Mouse (Mus musculus) limb, embryonic 10.5 days (tissue): ENCODE data around the gene Ogfod3. TPM values are rescaled to one million over a fixed set of nuclear protein-coding genes. Genes with fewer than 3 reads are reported as not detected.

Experiments used
- DNase-seq: peaks from one replicate; pipeline ENCODE4 v3.0.0-alpha.2; 2017; ENCODE audit warnings: low spot score
- H3K27ac ChIP-seq: fragments of 300-500 bp; sonication (generic); 2 replicates; pipeline ENCODE4 v1.5.1; 2016; ENCODE audit warnings: mild to moderate bottlenecking
- H3K27me3 ChIP-seq: fragments of 300-500 bp; sonication (generic); 2 replicates; pipeline ENCODE4 v1.6.1; 2016; ENCODE audit warnings: low read depth, mild to moderate bottlenecking; ENCODE audit not compliant: poor library complexity, severe bottlenecking
- H3K36me3 ChIP-seq: fragments of 300-500 bp; sonication (generic); 2 replicates; pipeline ENCODE4 v1.6.1; 2016; ENCODE audit warnings: mild to moderate bottlenecking, moderate library complexity
- H3K4me1 ChIP-seq: fragments of 300-500 bp; sonication (generic); 2 replicates; pipeline ENCODE4 v1.6.1; 2016
- H3K4me3 ChIP-seq: fragments of 300-500 bp; sonication (generic); 2 replicates; pipeline ENCODE4 v1.5.1; 2016; ENCODE audit warnings: mild to moderate bottlenecking, moderate library complexity
- H3K9me3 ChIP-seq: fragments of 300-500 bp; sonication (generic); replicated peaks from 2 replicates; pipeline ENCODE4 v1.6.1; 2016; ENCODE audit warnings: mild to moderate bottlenecking
- WGBS: fragments of 180-500 bp; shearing (Covaris S2); methylation state at CpG from one replicate; pipeline ENCODE4 v1.1.7; 2016; 5-methylcytosine and 5-hydroxymethylcytosine counted together
- polyA plus RNA-seq: library from polyadenylated mRNA; unstranded; fragments of >200 nt; fragmentation: Nextera tagmentation; extraction: Ambion mirVana; gene quantifications from 2 replicates; pipeline ENCODE4 v1.2.1, GENCODE M21; 2016

The Ogfod3 gene
- polyA plus RNA-seq, 1 experiment from 2014 or later: 17.0 TPM

DNA sequence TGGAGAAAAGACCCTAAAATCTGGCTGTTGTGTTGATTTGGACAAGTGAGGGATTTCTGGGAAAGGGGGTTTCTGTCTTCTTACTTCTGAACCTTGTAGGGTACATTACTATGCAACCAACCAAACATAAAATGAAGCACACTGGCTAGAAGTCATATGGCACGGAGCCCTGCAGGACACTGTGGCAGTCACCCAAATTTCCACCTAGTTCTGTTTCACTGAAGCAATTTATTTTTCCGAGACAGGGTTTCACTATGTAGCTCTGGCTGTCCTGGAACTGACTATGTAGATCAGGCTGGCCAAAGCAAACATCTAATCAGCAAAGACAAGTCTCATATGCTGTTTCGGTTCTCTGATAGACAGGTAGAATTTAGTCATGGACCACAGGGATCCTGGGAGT lies 14.8 kb downstream of the Ogfod3 start:
- no peak for DNase-seq
- Histone ChIP-seq H3K4me3 (no peak overlapping the region), H3K27me3 (no peaks in the 10 kb centered on the region), H3K9me3 (no peaks in the 10 kb centered on the region), H3K27ac (no peak overlapping the region), H3K4me1 (no peaks in the 10 kb centered on the region), H3K36me3 (peaks cover 5% of the 10 kb centered on the region; the same call in 1 of the 2 replicates)
- 89% methylated on average over 3 of the region's 3 CpGs for WGBS

DNA sequence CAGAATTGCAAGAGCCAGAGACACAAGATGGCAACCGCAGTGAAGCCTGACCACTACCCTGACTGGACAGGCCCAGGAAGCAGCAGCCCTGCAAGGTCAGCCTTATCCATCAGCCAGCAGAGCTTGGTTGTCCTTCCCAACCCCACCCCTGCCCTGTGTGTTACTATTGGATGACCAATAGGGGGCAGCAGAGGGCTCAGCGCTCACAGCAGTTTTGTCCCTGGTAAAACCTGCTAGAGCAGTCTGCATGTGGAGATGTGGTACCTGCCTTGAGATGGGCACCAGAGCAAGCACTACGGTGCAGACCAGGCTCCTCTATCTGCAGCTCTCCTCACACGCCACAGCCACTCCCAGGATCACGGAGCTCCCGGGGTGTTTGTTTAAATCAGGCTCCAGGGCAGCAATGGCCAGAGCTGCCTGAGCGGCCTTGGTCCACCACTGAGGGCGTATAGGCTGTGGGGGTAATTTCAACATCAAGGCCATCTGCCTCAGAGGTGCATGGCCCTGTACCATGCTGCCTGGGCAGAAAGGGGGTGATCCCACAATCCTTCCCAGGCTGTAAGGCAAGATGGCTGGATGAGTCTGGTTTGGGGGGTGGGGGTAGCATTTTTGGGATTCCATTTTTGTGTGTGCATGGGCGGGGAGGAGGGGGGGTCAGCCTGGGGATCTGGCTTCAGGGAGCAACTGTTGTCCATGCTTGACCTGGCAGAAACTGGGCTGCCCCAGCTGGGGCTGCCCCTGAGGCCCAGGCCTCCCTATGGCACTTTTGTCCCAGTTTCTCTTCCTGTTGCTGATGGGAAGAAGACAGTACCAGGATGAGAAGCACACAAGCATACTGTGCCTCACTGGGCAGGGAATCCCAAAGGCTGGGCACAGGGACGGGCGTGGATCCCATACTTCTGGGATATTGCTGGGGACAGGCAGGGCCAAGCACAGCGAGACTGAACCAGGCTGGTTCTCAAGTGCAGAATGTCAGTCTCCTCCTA lies 27.9 kb downstream of the Ogfod3 start:
- WGBS: 58% methylated on average over 12 of the region's 12 CpGs
- no peaks in the 10 kb centered on the region for H3K27me3 ChIP-seq
- H3K4me1 ChIP-seq: peaks cover 13% of the 10 kb centered on the region; the same call in 1 of the 2 replicates
- no peak overlapping the region for H3K27ac ChIP-seq
- no peak overlapping the region for H3K4me3 ChIP-seq
- H3K36me3 ChIP-seq: peaks cover 7% of the 10 kb centered on the region
- H3K9me3 ChIP-seq: no peaks in the 10 kb centered on the region
- DNase-seq: peak; percentile 69

DNA sequence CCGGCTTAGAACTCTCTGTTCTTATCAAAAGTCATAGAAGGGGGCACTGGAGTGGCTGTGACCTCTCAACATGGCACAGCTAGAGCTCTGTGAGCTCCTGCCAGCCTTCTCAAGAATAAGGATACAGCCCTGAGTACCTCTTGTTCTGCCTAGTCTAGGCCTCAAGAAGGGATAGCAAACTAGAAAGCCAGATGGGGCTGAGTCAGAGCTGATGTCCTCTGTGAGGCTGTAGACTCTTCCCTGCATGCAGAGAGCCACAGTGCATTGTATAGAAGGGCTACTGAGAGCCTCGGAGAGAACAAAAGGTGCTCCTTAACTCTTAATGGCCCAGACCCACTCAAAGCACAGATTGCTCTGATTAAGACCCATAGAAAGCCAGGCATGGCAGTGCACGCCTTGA lies 30.3 kb downstream of the Ogfod3 start:
- H3K27me3 ChIP-seq: no peaks in the 10 kb centered on the region
- peaks cover 13% of the 10 kb centered on the region; the same call in 1 of the 2 replicates for H3K4me1 ChIP-seq
- no peak overlapping the region for H3K27ac ChIP-seq
- no peak for DNase-seq
- WGBS: 53% methylated on average over 3 of the region's 3 CpGs
- no peak overlapping the region for H3K4me3 ChIP-seq
- no peaks in the 10 kb centered on the region for H3K9me3 ChIP-seq
- no peaks in the 10 kb centered on the region for H3K36me3 ChIP-seq

DNA sequence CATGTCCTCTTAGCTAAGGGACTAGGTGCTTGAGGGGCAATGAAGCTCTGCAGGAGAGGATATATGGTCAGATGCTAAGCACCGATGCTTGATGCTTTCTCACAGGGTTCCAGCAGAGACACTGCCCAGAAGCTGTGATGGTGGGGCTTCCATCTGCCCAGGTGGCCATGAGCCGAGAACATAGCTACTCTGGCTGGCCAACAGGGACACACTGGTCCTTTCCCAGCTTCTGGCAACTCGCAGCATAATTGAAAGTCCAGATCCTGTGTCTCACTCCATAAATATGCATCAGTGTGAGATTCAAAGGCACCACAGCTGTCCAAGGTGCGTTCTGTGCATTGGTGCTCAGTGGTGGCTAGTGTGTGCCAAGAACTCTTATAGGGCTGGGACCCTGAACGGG lies 31.3 kb downstream of the Ogfod3 start:
- Histone ChIP-seq H3K36me3 (no peaks in the 10 kb centered on the region), H3K4me1 (peaks cover 13% of the 10 kb centered on the region; the same call in 1 of the 2 replicates), H3K4me3 (no peak overlapping the region), H3K27me3 (no peaks in the 10 kb centered on the region), H3K9me3 (no peaks in the 10 kb centered on the region), H3K27ac (no peak overlapping the region)
- no peak for DNase-seq
- 88% methylated on average over 5 of the region's 5 CpGs for WGBS

DNA sequence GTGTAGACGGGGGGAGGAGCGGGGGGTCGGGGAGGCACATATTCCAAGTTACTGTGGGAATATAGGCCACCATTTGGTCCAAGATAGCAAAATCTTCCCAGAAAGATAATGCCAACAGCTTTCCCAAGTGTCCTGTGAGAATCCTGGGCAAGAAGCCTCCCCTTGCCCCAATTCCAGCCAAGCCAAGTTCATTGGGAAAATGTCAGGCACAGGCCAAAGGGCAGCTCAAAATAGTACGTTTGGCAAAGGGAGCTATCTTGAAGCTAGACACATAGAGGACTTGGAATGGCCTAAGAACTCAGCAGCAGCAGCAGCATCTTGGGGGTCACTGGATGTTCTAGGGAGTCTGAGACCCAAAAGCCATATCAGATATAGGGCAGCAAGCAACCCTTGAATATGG lies 40.8 kb downstream of the Ogfod3 start:
- Histone ChIP-seq H3K4me3 (no peak overlapping the region), H3K27ac (no peak overlapping the region), H3K36me3 (no peaks in the 10 kb centered on the region), H3K27me3 (peaks cover under 1% of the 10 kb centered on the region; the same call in 1 of the 2 replicates), H3K4me1 (peaks cover 17% of the 10 kb centered on the region), H3K9me3 (no peaks in the 10 kb centered on the region)
- DNase-seq: no peak
- WGBS: 89% methylated on average over 4 of the region's 4 CpGs

- WGBS: 94% methylated on average over 26 of the region's 26 CpGs
- H3K36me3 ChIP-seq: no peaks in the 10 kb centered on the region
- peaks cover 30% of the 10 kb centered on the region for H3K27me3 ChIP-seq
- no peaks in the 10 kb centered on the region for H3K9me3 ChIP-seq
- H3K4me3 ChIP-seq: no peak overlapping the region
- no peak for DNase-seq
- peaks cover 25% of the 10 kb centered on the region for H3K4me1 ChIP-seq
- 0 out of 2 replicates have a peak overlapping the region, but pooled peaks have one; percentile 26 for H3K27ac ChIP-seq
These were observed 43.7 kb downstream of the Ogfod3 start for GRCm38 (mm10) chr11:121160636-121161346.

DNA sequence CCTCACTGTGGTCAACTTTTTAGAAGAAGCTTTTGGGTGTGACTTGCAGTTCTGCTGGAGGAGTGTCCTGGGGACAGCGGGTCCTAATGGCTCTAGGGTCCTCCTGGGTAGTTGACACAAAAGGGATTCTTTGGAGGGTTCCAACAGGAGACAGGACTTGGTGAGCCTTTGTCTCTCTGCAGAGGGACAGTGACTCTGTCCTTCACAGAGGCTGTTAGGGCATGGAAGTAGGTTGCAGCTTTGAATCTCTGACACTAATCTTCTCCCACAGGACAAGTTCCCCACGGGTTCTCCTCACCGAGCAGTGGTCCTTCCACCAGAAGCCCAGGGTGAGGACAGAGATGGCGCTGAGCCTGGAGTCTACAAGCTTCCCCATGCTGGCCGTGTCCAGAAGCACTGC lies 44.5 kb downstream of the Ogfod3 start, which contains the start of gene Uts2r:
Uts2r (plus strand) TSS at position 301 of the 400 bp plus-strand sequence.
- Histone ChIP-seq H3K36me3 (no peaks in the 10 kb centered on the region), H3K4me1 (peaks cover 25% of the 10 kb centered on the region), H3K9me3 (no peaks in the 10 kb centered on the region), H3K27me3 (peaks cover 39% of the 10 kb centered on the region), H3K4me3 (no peak within 1 kb of the TSS), H3K27ac (0 out of 2 replicates have a peak within 1 kb of the TSS, but pooled peaks have one; percentile 26)
- no peak for DNase-seq
- 92% methylated on average over 5 of the region's 5 CpGs for WGBS

GRCm38 (mm10) chr11:121156411-121156891 lies 48.1 kb downstream of the Ogfod3 start:
- Histone ChIP-seq H3K4me3 (peak overlapping the region; percentile 51), H3K27ac (no peak overlapping the region), H3K27me3 (peaks cover 53% of the 10 kb centered on the region), H3K4me1 (peaks cover 17% of the 10 kb centered on the region), H3K9me3 (no peaks in the 10 kb centered on the region), H3K36me3 (no peaks in the 10 kb centered on the region)
- DNase-seq: peak; percentile 50
- 1% methylated on average over 45 of the region's 45 CpGs for WGBS

DNA sequence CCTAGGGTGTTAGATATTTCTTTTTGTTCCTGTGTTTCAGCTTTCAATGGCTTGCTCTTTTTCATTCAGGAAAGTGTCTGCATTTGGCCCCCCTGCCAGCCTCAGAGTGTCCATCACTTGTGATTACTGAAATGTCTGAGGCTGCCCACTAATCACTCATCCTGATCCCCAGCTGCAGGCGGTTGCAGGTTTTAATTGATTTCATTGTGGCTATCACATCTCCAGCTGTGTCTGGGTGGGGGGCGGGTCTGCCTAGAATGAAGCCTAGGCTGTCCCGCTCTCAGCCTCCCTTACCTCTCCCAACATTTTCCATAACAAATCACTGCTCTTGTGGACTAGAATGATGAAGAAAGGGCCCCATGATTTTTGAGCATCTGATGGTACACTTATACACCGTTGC lies 50.3 kb downstream of the Ogfod3 start:
- WGBS: 36% methylated on average over 4 of the region's 4 CpGs
- H3K27me3 ChIP-seq: peaks cover 53% of the 10 kb centered on the region
- DNase-seq: no peak

DNA sequence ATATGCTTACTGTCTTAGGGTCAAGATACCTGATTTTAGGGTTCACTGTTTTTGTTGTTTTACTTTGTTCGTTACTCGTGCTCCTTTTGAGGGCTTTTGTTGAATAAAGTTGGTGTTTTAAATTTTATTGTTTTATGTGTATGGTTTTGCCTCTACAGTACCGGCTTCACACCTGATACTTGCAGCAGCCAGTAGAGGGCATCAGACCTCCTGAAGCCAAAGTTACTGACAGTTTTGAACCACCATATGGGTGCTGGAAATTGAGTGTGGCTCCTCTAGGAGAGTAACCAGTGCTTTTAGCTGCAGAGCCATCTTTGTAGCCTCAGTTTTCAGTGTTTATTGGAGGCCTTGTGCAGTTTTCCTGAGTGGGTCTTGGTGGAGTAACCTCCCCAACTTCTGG lies 56.3 kb downstream of the Ogfod3 start:
- no peaks in the 10 kb centered on the region for H3K27me3 ChIP-seq
- no peak for DNase-seq
- H3K9me3 ChIP-seq: no peaks in the 10 kb centered on the region
- no peak overlapping the region for H3K27ac ChIP-seq
- no peaks in the 10 kb centered on the region for H3K4me1 ChIP-seq
- H3K4me3 ChIP-seq: no peak overlapping the region
- H3K36me3 ChIP-seq: no peaks in the 10 kb centered on the region
- WGBS: 77% methylated on average over 3 of the region's 3 CpGs

More for the DNA sequence above, 50.3 kb downstream of the Ogfod3 start:
- Histone ChIP-seq H3K36me3 (no peaks in the 10 kb centered on the region), H3K4me3 (no peak overlapping the region), H3K4me1 (peaks cover 8% of the 10 kb centered on the region), H3K9me3 (no peaks in the 10 kb centered on the region), H3K27ac (no peak overlapping the region)

DNA sequence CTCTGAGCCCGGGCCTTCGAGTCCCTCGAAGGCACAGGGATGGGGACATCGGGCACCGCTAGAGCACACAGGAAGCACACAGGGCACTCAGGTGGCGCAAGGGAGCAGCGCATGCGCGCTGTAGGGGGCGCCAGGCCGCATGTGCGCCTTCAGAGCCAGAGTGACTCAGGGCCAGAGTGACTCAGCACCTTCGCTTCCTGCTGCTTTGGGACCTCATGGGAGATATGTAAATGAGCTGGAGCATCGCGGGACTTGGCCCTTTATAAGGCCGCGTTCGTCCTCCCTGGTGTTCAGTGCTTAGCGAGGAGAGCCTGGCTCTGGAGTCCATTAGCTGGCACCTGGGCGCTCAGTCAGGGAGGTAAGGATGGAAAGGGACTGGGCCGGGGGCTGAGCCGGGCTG lies 58.6 kb downstream of the Ogfod3 start, which contains the start of gene Tex19.1:
Tex19.1 (plus strand) TSS at position 279 of the 400 bp plus-strand sequence.
- no peaks in the 10 kb centered on the region for H3K36me3 ChIP-seq
- H3K4me1 ChIP-seq: no peaks in the 10 kb centered on the region
- DNase-seq: no peak
- H3K27me3 ChIP-seq: no peaks in the 10 kb centered on the region
- no peak within 1 kb of the TSS for H3K27ac ChIP-seq
- WGBS: 93% methylated on average over 22 of the region's 22 CpGs
- no peaks in the 10 kb centered on the region for H3K9me3 ChIP-seq
- no peak within 1 kb of the TSS for H3K4me3 ChIP-seq

DNA sequence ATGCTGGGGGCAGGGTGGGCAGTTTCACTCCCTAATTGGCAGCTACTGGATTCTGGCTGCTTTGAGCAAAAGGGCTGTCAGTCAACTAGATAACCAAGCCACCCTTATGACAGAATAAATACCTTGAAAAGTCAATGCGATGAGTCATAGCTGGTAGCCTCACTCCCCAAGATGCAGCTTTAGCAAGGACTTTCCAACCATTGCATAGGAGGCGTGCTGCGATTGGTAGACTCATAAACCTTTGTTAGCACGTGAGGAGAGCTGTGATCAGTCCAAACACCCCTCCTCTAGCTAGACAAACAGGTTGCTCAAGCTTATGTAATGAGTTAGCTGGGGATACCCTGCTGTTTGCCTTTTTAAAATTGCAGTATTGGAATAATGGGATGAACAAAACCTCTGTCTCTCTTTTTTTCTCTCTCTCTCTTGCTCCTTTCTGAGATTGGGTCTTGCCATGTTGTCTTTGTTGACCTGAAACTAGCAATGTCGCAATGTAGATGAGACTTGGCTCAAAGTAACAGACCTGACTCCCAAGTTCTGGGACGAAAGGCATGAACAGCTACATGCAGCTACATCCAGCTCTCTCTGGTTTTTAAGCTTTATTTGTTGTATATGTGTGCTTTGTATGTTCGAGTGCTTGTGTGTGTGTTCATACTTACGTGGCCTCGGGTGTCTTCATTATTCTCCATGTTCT lies 61.0 kb downstream of the Ogfod3 start:
- 0 out of 2 replicates have a peak, but pooled peaks cover 2% of the 10 kb centered on the region for H3K27me3 ChIP-seq
- WGBS: 85% methylated on average over 9 of the region's 9 CpGs
- H3K27ac ChIP-seq: no peak overlapping the region
- H3K36me3 ChIP-seq: no peaks in the 10 kb centered on the region
- no peak for DNase-seq
- no peak overlapping the region for H3K4me3 ChIP-seq
- H3K9me3 ChIP-seq: no peaks in the 10 kb centered on the region
- no peaks in the 10 kb centered on the region for H3K4me1 ChIP-seq
